Mouse (Mus musculus) left cerebral cortex, adult 2 months (tissue): ENCODE results near the gene Chmp5. TPM values are rescaled to one million over a fixed set of nuclear protein-coding genes. Genes with fewer than 3 reads are reported as not detected.
"Not testable (repeated sequence)": the region's sequence is repeated elsewhere in the genome, so short reads cannot be mapped to it uniquely, and the experiment has no call there.

Experiments
- DNase-seq, 2 experiments: peaks; one replicate each; pipeline ENCODE4 v3.0.0; 2021 to 2022; ENCODE audit warnings: low spot score in 2 of 2, mixed read lengths in 1 of 2; ENCODE audit errors: extremely low spot score in 1 of 2
- H3K27ac ChIP-seq: fragments of 200-600 bp; 2 replicates; pipeline ENCODE4 v1.8.1; 2022
- H3K4me3 ChIP-seq: fragments of 200-600 bp; 2 replicates; pipeline ENCODE4 v1.8.1; 2022
- CTCF ChIP-seq: fragments of 200-600 bp; IDR thresholded peaks from 2 replicates; pipeline ENCODE4 v1.8.1; 2022; ENCODE audit warnings: antibody characterized with exemption, mild to moderate bottlenecking, moderate library complexity
- intact Hi-C: fragments of 180-260 bp; cut with DNase I; formaldehyde crosslinking; loops from one replicate; pipeline ENCODE4 v1.15.1; 2025
- total RNA-seq, 2 experiments: library from RNA; stranded (reverse); gene quantifications; 2 replicates each; pipeline ENCODE4 v1.2.3; 2021

The Chmp5 gene
- total RNA-seq, 2 experiments from 2014 or later, result 79.0 to 79.7 TPM

GRCm38 (mm10) chr4:40920576-40920975 lies 27.6 kb upstream of the Chmp5 start:
- intact Hi-C loops, result loop anchor here (2.0 kb wide), 1 partner anchor 34 kb away; no protein-coding TSS in a partner anchor
- TF ChIP-seq CTCF, result no peak
- no peak overlapping the region for H3K4me3 ChIP-seq
- H3K27ac ChIP-seq, result peak overlapping the region; percentile 17; the same call in 1 of the 2 replicates
- no peak for DNase-seq

GRCm38 (mm10) chr4:40921288-40921687 lies 26.9 kb upstream of the Chmp5 start:
- no peak for TF ChIP-seq CTCF
- DNase-seq, result no peak
- Histone ChIP-seq H3K27ac (peak overlapping the region; percentile 47; the same call in 1 of the 2 replicates), H3K4me3 (no peak overlapping the region)
- intact Hi-C loops, result loop anchor here (2.0 kb wide), 1 partner anchor 34 kb away; no protein-coding TSS in a partner anchor

- DNase-seq, result no peak
- intact Hi-C loops, result no loop called here
- no peak for TF ChIP-seq CTCF
- H3K27ac ChIP-seq, result no peak overlapping the region
- no peak overlapping the region for H3K4me3 ChIP-seq
Measured at GRCm38 (mm10) chr4:40923087-40923651, 25.0 kb upstream of the Chmp5 start.

DNA sequence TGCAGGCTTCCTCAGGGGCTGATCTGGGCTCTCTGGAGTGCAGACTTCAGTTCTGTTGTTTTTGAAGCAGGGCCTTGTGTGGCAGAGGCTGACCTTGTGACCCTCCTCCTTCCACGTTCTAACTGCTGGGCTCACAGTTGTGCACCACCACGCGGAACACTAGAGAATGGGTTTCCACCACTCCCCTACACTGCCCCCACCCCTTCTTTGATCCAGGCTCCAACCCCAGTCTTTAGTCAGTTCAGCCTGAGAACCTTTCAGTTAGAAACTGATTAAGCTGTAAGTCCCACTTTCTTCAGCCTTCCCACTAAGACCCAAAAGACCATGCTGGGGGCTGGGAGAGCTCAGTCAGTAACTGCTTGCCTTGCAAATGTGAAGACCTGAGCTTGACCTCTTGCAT lies 22.6 kb upstream of the Chmp5 start:
- no peak overlapping the region for H3K4me3 ChIP-seq
- intact Hi-C loops, result no loop called here
- DNase-seq, result no peak
- no peak overlapping the region for H3K27ac ChIP-seq
- no peak for TF ChIP-seq CTCF

DNA sequence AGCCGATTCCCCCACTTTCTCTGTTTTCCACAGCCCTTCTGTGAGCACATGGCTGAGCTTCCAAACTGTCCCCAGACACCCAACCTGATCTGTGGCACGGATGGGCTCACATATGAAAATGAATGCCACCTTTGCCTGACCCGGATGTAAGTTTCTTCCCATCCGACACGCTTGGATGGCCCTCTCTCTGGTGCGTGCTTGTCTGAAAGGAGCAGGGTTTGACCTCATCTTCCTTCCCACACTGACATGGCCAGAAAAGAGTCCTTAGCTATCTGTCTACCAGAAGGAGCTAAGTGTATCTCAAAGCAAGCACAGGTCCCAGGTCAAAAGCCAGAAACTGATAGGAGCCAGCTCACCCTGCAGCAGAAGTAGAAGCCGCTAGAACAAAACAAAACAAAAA lies 19.2 kb upstream of the Chmp5 start:
- no peak overlapping the region for H3K27ac ChIP-seq
- H3K4me3 ChIP-seq, result no peak overlapping the region
- intact Hi-C loops, result no loop called here
- no peak for TF ChIP-seq CTCF
- DNase-seq, result no peak

- intact Hi-C loops, result no loop called here
- TF ChIP-seq CTCF, result no peak
Measured at GRCm38 (mm10) chr4:40933694-40934093, 14.5 kb upstream of the Chmp5 start.

GRCm38 (mm10) chr4:40934369-40934768 lies 13.8 kb upstream of the Chmp5 start:
- H3K4me3 ChIP-seq, H3K27ac ChIP-seq, intact Hi-C loops, DNase-seq: not testable (repeated sequence)

More at GRCm38 (mm10) chr4:40933694-40934093, 14.5 kb upstream of the Chmp5 start:
- H3K4me3 ChIP-seq, result no peak overlapping the region
- H3K27ac ChIP-seq, result no peak overlapping the region
- no peak for DNase-seq

GRCm38 (mm10) chr4:40936175-40936839 lies 11.9 kb upstream of the Chmp5 start:
- H3K4me3 ChIP-seq, result no peak overlapping the region
- peak; percentile 15 to 36 for DNase-seq
- no peak for TF ChIP-seq CTCF
- intact Hi-C loops, result no loop called here
- H3K27ac ChIP-seq, result no peak overlapping the region

- DNase-seq, result no peak
- intact Hi-C loops, result no loop called here
- peak; percentile 3 for TF ChIP-seq CTCF
- no peak overlapping the region for H3K4me3 ChIP-seq
- H3K27ac ChIP-seq, result no peak overlapping the region
Measured at GRCm38 (mm10) chr4:40938793-40939192, 9.4 kb upstream of the Chmp5 start.

- no peak for DNase-seq
- H3K4me3 ChIP-seq, result no peak overlapping the region
- TF ChIP-seq CTCF, result no peak
- intact Hi-C loops, result loop anchor here (10.0 kb wide), 1 partner anchor 669 kb away; the partner anchor contains the start of gene Ndufb6
- H3K27ac ChIP-seq, result no peak overlapping the region
Measured at GRCm38 (mm10) chr4:40943651-40944050, 4.6 kb upstream of the Chmp5 start.

DNA sequence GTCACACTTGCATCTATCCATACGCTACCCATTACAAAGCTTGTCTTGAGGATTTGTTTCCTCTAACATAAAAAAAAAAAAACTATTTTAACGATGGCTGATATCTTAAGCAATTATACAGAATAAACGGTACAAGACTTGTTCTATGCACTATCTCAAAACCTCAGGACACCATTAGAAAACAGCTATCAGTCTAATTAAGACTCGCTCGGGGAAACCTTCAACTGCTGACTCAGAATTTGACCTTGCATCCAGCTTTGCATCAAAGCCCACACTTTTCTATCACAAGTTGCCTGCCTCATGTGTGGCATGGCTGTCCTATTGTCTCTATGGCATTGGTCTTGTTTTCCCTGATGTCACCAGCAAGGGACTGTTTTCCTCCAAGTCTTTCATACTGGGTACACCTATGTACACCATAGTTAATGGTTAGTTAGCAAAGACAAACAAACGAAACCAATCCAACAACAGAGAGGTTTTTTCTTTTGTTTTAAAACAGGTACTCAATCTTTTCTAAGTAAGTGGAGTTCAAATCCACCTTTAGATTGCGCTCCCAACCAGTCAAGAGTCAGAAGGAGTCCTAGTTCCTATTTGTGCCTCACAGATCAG lies 1.6 kb upstream of the Chmp5 start:
- no peak overlapping the region for H3K4me3 ChIP-seq
- intact Hi-C loops, result loop anchor here (1.0 to 10.0 kb wide), 4 partner anchors 92 to 672 kb away; partner anchors contain the start of genes B4galt1, Ndufb6 and Smu1

GRCm38 (mm10) chr4:40947565-40948159 lies 545 bp upstream of the Chmp5 start:
- peak; percentile 28 for TF ChIP-seq CTCF
- intact Hi-C loops, result loop anchor here (1.0 to 10.0 kb wide), 5 partner anchors 24 to 673 kb away; partner anchors contain the start of genes B4galt1, Ndufb6 and Smu1
- no peak for DNase-seq
- Histone ChIP-seq H3K4me3 (peak overlapping the region; percentile 71), H3K27ac (peak overlapping the region; percentile 60)

More for the DNA sequence above, 1.6 kb upstream of the Chmp5 start:
- TF ChIP-seq CTCF, result no peak
- no peak for DNase-seq
- H3K27ac ChIP-seq, result no peak overlapping the region
